Comparison of ENCODE assay signal across 5 mouse cellular contexts in the genomic region with DNA sequence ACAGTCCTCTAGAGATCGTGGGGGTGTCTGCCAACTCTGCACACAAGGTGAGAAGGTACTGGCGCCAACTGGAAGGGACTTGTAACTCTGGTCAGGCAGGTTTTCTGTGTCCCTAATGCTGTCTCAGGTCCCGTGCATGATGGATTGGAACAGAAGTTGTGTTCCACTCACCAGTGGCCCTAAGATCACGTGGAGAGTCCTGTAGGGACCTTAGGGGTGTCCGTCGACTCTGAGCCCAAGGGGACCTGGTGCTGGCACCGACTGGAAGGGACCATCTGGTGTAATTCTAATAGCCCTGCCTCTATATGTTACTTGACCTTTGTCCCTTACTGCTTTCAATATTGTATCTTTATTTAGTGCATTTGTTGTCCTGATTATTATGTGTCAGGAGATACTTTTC. TPM values are rescaled to one million over a fixed set of nuclear protein-coding genes. Genes with fewer than 3 reads are reported as not detected.
DNase-seq lines count a peak whose midpoint lies in the region.

No protein-coding gene starts in this region.

- DNase-seq in adrenal gland, postnatal 14 days = peak; percentile 1
- peak; percentile 0 for DNase-seq in gastrocnemius, adult 18-20 months (ENCODE audit: low spot score)
- DNase-seq in heart, adult 11 months = peak; percentile 86
- DNase-seq in spleen, postnatal 4 days (ENCODE audit: low spot score in 2 of 2) = peak; percentile 12 to 61
- peak; percentile 18 to 59 for DNase-seq in urinary bladder, postnatal 4 days (ENCODE audit: low spot score in 2 of 2)

RNA-seq across cellular contexts. Expression of gene Gm14326, which starts 17.7 kb away (rescaled TPM):
- total RNA-seq in adrenal gland, postnatal 14 days (2021) = 27.4 and 32.7 TPM in 2 replicates
- total RNA-seq in gastrocnemius, adult 18-20 months (2021) = 10 to 100 TPM; 37.1 to 38.2 TPM

RNA-seq across cellular contexts. Expression of gene Zfp971, which starts 48.3 kb away (rescaled TPM):
- 29.5 and 33.3 TPM in 2 replicates for total RNA-seq in adrenal gland, postnatal 14 days (2021)
- 10 to 100 TPM; 30.1 to 37.5 TPM for total RNA-seq in gastrocnemius, adult 18-20 months (2021)

RNA-seq across cellular contexts. Expression of gene Zfp972, which starts 49.4 kb away (rescaled TPM):
- total RNA-seq in adrenal gland, postnatal 14 days (2021) = 1.7 and 1.8 TPM in 2 replicates
- total RNA-seq in gastrocnemius, adult 18-20 months (2021) = 1 to 10 TPM in 1 of 2 experiments, not detected in 1; 1.2 TPM

Comparison
In these comparisons a context has a peak if more than half of its experiments do, and no peak if none do; other contexts are left out.
1. Peak in every context shown above with its lines: DNase-seq.
2. DNase-seq: peak in every context shown above with its lines; median percentile 86 in heart, adult 11 months; 38 in urinary bladder, postnatal 4 days; 36 in spleen, postnatal 4 days; 1 in adrenal gland, postnatal 14 days; 0 in gastrocnemius, adult 18-20 months.